Mouse (Mus musculus) cortical plate, adult 2 months (tissue): ENCODE data around the gene Wfdc15a.

Experiments used
- CTCF ChIP-seq: fragments of 200-500 bp; IDR thresholded peaks from 2 replicates; pipeline ENCODE4 v1.5.1; 2011; ENCODE audit warnings: mild to moderate bottlenecking, control low read depth, low read length; ENCODE audit not compliant: insufficient read depth; ENCODE audit errors: extremely low read depth
- POLR2A ChIP-seq: fragments of 200-500 bp; IDR thresholded peaks from 2 replicates; pipeline ENCODE4 v1.6.1; 2011; ENCODE audit warnings: mild to moderate bottlenecking, low read length, control low read depth; ENCODE audit not compliant: insufficient read depth; ENCODE audit errors: extremely low read depth

DNA sequence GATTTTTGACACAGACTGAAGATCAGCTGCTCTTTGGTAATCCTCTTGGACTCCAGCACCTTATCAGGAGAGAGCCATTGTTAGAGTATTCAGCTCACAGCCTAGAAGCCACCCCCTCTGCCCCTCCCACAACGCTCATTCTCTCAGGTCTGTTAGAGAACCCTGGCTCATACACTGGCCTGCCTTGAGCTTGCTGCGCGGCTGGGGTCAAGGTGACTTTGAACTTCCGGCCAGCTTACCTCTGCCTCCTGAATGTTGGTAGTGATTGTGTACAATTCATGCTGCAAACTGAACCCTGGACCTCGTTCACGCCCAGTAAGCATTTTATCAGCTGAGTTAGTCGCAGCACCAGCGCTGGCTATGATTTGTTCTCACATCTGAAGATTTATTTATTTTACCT lies 32.7 kb upstream of the Wfdc15a start:
- TF ChIP-seq CTCF (no peak), POLR2A (no peak)
